ENCODE assay signal across 8 mouse cellular contexts in genomic region chrX:159255123-159255978, GRCm38 (mm10). TPM values are rescaled to one million over a fixed set of nuclear protein-coding genes. Genes with fewer than 3 reads are reported as not detected.
A peak's percentile ranks its signal among the peaks of the same experiment; 100 is the strongest.
DNase-seq lines count a peak whose midpoint lies in the region; ATAC-seq and TF ChIP-seq lines count a peak whose summit lies in the region.

No protein-coding gene starts in this region.

- H3K27me3 ChIP-seq in hindbrain, embryonic 14.5 days (ENCODE audit: control insufficient read depth, insufficient read depth, low read length): no peaks in the 10 kb centered on the region

- peak; percentile 88 for DNase-seq in R1 (ENCODE audit: low read depth, low spot score)
- DNase-seq in cerebellum, postnatal 14 days: peak; percentile 87 to 89
- DNase-seq in frontal cortex, postnatal 25 days (ENCODE audit: low spot score in 2 of 2): peak; percentile 33 to 58
- DNase-seq in hindbrain, embryonic 14.5 days (ENCODE audit: low spot score): peak; percentile 81
- peak; percentile 71 to 83 for DNase-seq in left cerebral cortex, adult 2 months (ENCODE audit: extremely low spot score in 1 of 2, low spot score in 2 of 2)
- DNase-seq in retina, postnatal 7 days (ENCODE audit: low read depth, low spot score): peak; percentile 72
- DNase-seq in urinary bladder, adult 18-20 months (ENCODE audit: low spot score in 2 of 2): peak; percentile 55 to 80

- H3K4me2 ChIP-seq in hindbrain, embryonic 14.5 days (replicated peaks): peak overlapping the region; percentile 57

- peaks cover 43% of the 10 kb centered on the region for H3K79me2 ChIP-seq in macrophage (ENCODE audit: inconsistent target)

- H3K36me3 ChIP-seq in hindbrain, embryonic 14.5 days (replicated peaks; ENCODE audit: control insufficient read depth, insufficient read depth): no peaks in the 10 kb centered on the region
- no peaks in the 10 kb centered on the region for H3K36me3 ChIP-seq in macrophage (ENCODE audit: inconsistent target)

- intact Hi-C loops in left cerebral cortex, adult 2 months (cut with DNase I): loop anchor here (2.0 to 10.0 kb wide), 3 partner anchors 45 to 1521 kb away; partner anchors contain the start of gene Rps6ka3

- 9% methylated on average over 49 of the region's 71 CpGs for WGBS in hindbrain, embryonic 14.5 days
- WGBS in macrophage (ENCODE audit: missing documents): 18% methylated on average over 34 of the region's 71 CpGs

- H3K27ac ChIP-seq in hindbrain, embryonic 14.5 days: peak overlapping the region; percentile 89
- H3K27ac ChIP-seq in left cerebral cortex, adult 2 months: peak overlapping the region; percentile 88
- H3K27ac ChIP-seq in macrophage: peak overlapping the region; percentile 85

- no peaks in the 10 kb centered on the region for H3K4me1 ChIP-seq in hindbrain, embryonic 14.5 days (replicated peaks; ENCODE audit: control insufficient read depth, insufficient read depth, low read length)

- ATAC-seq in hindbrain, embryonic 14.5 days (ENCODE audit: low FRiP score): peak; percentile 97

- peak overlapping the region; percentile 60 for H3K4me3 ChIP-seq in hindbrain, embryonic 14.5 days (replicated peaks; ENCODE audit: low read length)
- peak overlapping the region; percentile 64 for H3K4me3 ChIP-seq in left cerebral cortex, adult 2 months
- H3K4me3 ChIP-seq in macrophage (ENCODE audit: inconsistent target): peak overlapping the region; percentile 29

- no peaks in the 10 kb centered on the region for H3K9me3 ChIP-seq in hindbrain, embryonic 14.5 days (ENCODE audit: control insufficient read depth, low read length)

- peak overlapping the region; percentile 66; the same call in 1 of the 2 replicates for H3K9ac ChIP-seq in hindbrain, embryonic 14.5 days

- peak; percentile 23 for TF ChIP-seq CTCF in left cerebral cortex, adult 2 months (IDR thresholded peaks at IDR 0.05)

RNA-seq across cellular contexts. Expression of gene Rps6ka3, which starts 45.2 kb away (rescaled TPM):
- polyA plus RNA-seq in hindbrain, embryonic 14.5 days (2014; fragmentation: Nextera tagmentation; extraction: Ambion mirVana): 4.0 and 4.7 TPM in 2 replicates
- 10 to 100 TPM; 53.5 TPM for total RNA-seq in left cerebral cortex, adult 2 months (2021)
- total RNA-seq in macrophage (2018; cell fraction: chromatin; rRNA removed): 100 to 1,000 TPM in 10 of 26 experiments, 10 to 100 TPM in 16; 54.1 to 234 (median 91.2) TPM
- total RNA-seq in macrophage (2018; cell fraction: cytosol; rRNA removed): 100 to 1,000 TPM in 2 of 26 experiments, 10 to 100 TPM in 24; 51.1 to 104 (median 72.1) TPM
- total RNA-seq in macrophage (2018; cell fraction: nucleus; rRNA removed): 100 to 1,000 TPM in 7 of 26 experiments, 10 to 100 TPM in 19; 44.9 to 212 (median 81.2) TPM
- 46.7 to 70.2 TPM (median 60.8 TPM) in 3 replicates for polyA plus RNA-seq in macrophage (2018)

Comparison
In these comparisons a context has a peak if more than half of its experiments do, and no peak if none do; other contexts are left out.
1. Peak in every context shown above with its lines: DNase-seq, ATAC-seq, H3K4me3 ChIP-seq and H3K27ac ChIP-seq.